Mouse (Mus musculus) heart, embryonic 11.5 days (tissue): ENCODE measurements around the gene Edem1. TPM values are rescaled to one million over a fixed set of nuclear protein-coding genes. Genes with fewer than 3 reads are reported as not detected.

Experiments
- ATAC-seq: fragments of 200-750 bp; cut with Nextera tagmentation; replicated peaks from 2 replicates; pipeline ENCODE4 v1.8.0; 2017; ENCODE audit warnings: moderate library complexity; ENCODE audit not compliant: insufficient number of reproducible peaks, low FRiP score, low TSS enrichment
- H3K27ac ChIP-seq: fragments of 300-500 bp; sonication (generic); 2 replicates; pipeline ENCODE4 v1.5.1; 2014; ENCODE audit warnings: mild to moderate bottlenecking, low read depth, low read length
- H3K27me3 ChIP-seq: fragments of 300-500 bp; sonication (generic); 2 replicates; pipeline ENCODE4 v1.6.1; 2014; ENCODE audit warnings: mild to moderate bottlenecking, low read length, mixed read lengths; ENCODE audit not compliant: control insufficient read depth, insufficient read depth
- H3K36me3 ChIP-seq: fragments of 300-500 bp; sonication (generic); 2 replicates; pipeline ENCODE4 v1.6.1; 2014; ENCODE audit warnings: mild to moderate bottlenecking, low read length, moderate library complexity, mixed read lengths; ENCODE audit not compliant: control insufficient read depth, insufficient read depth
- H3K4me1 ChIP-seq: fragments of 300-500 bp; sonication (generic); 2 replicates; pipeline ENCODE4 v1.6.1; 2014; ENCODE audit warnings: low read length; ENCODE audit not compliant: control insufficient read depth, insufficient read depth
- H3K4me2 ChIP-seq: fragments of 300-500 bp; sonication (generic); 2 replicates; pipeline ENCODE4 v1.6.1; 2014; ENCODE audit warnings: mild to moderate bottlenecking, moderate library complexity
- H3K4me3 ChIP-seq: fragments of 300-500 bp; sonication (generic); 2 replicates; pipeline ENCODE4 v1.5.1; 2014; ENCODE audit warnings: low read depth, low read length
- H3K9ac ChIP-seq: fragments of 300-500 bp; sonication (generic); 2 replicates; pipeline ENCODE4 v1.6.1; 2014; ENCODE audit warnings: mild to moderate bottlenecking, low read depth, low read length, moderate library complexity
- H3K9me3 ChIP-seq: fragments of 300-500 bp; sonication (generic); replicated peaks from 2 replicates; pipeline ENCODE4 v1.6.1; 2016; ENCODE audit warnings: low read length; ENCODE audit not compliant: control insufficient read depth
- WGBS: fragments of 180-500 bp; shearing (Covaris S2); extraction: QIAGEN DNeasy Blood & Tissue Kit; methylation state at CpG from one replicate; pipeline ENCODE4 v1.1.7; 2014; ENCODE audit not compliant: insufficient replicate concordance; 5-methylcytosine and 5-hydroxymethylcytosine counted together
- polyA plus RNA-seq: library from polyadenylated mRNA; unstranded; fragments of >200 nt; fragmentation: Nextera tagmentation; extraction: Ambion mirVana; gene quantifications from 2 replicates; pipeline ENCODE4 v1.2.1, GENCODE M21; 2014

Gene Edem1
- polyA plus RNA-seq, 1 experiment from 2014 or later: 18.6 TPM

- 55% methylated on average over 1 of the region's 1 CpGs for WGBS
- H3K27ac ChIP-seq: no peak overlapping the region
- H3K9ac ChIP-seq: no peak overlapping the region
- H3K9me3 ChIP-seq: no peaks in the 10 kb centered on the region
- ATAC-seq: no peak
- peaks cover 8% of the 10 kb centered on the region; the same call in 1 of the 2 replicates for H3K4me1 ChIP-seq
- H3K27me3 ChIP-seq: no peaks in the 10 kb centered on the region
- no peak overlapping the region for H3K4me3 ChIP-seq
- H3K36me3 ChIP-seq: no peaks in the 10 kb centered on the region
- no peak overlapping the region for H3K4me2 ChIP-seq
Observed at GRCm38 (mm10) chr6:108795912-108796311, 32.5 kb upstream of the Edem1 start.

- Histone ChIP-seq H3K4me2 (no peak overlapping the region), H3K4me1 (peaks cover 8% of the 10 kb centered on the region; the same call in 1 of the 2 replicates), H3K27ac (no peak overlapping the region), H3K9ac (no peak overlapping the region), H3K27me3 (no peaks in the 10 kb centered on the region), H3K36me3 (no peaks in the 10 kb centered on the region), H3K4me3 (no peak overlapping the region), H3K9me3 (no peaks in the 10 kb centered on the region)
- no peak for ATAC-seq
- WGBS: 49% methylated on average over 2 of the region's 2 CpGs
Observed at GRCm38 (mm10) chr6:108796706-108797105, 31.7 kb upstream of the Edem1 start.

GRCm38 (mm10) chr6:108805194-108805593 is 23.2 kb upstream of the Edem1 start:
- Histone ChIP-seq H3K4me3 (no peak overlapping the region), H3K9ac (no peak overlapping the region), H3K9me3 (no peaks in the 10 kb centered on the region), H3K36me3 (no peaks in the 10 kb centered on the region), H3K27ac (no peak overlapping the region), H3K27me3 (no peaks in the 10 kb centered on the region), H3K4me1 (no peaks in the 10 kb centered on the region), H3K4me2 (no peak overlapping the region)
- no peak for ATAC-seq
- 52% methylated on average over 1 of the region's 1 CpGs for WGBS

GRCm38 (mm10) chr6:108805871-108806270 is 22.6 kb upstream of the Edem1 start:
- no peak overlapping the region for H3K4me2 ChIP-seq
- H3K9me3 ChIP-seq: no peaks in the 10 kb centered on the region
- no peak overlapping the region for H3K9ac ChIP-seq
- H3K4me3 ChIP-seq: no peak overlapping the region
- no peaks in the 10 kb centered on the region for H3K4me1 ChIP-seq
- WGBS: 78% methylated on average over 7 of the region's 7 CpGs
- H3K36me3 ChIP-seq: no peaks in the 10 kb centered on the region
- no peak for ATAC-seq
- no peaks in the 10 kb centered on the region for H3K27me3 ChIP-seq
- H3K27ac ChIP-seq: no peak overlapping the region

GRCm38 (mm10) chr6:108807446-108807845 is 21.0 kb upstream of the Edem1 start:
- Histone ChIP-seq H3K4me2 (no peak overlapping the region), H3K9ac (no peak overlapping the region), H3K36me3 (no peaks in the 10 kb centered on the region), H3K9me3 (no peaks in the 10 kb centered on the region), H3K4me3 (no peak overlapping the region), H3K27ac (no peak overlapping the region), H3K27me3 (no peaks in the 10 kb centered on the region), H3K4me1 (no peaks in the 10 kb centered on the region)
- 69% methylated on average over 3 of the region's 3 CpGs for WGBS
- no peak for ATAC-seq

GRCm38 (mm10) chr6:108808786-108809185 is 19.7 kb upstream of the Edem1 start:
- WGBS: 74% methylated on average over 1 of the region's 1 CpGs
- ATAC-seq: no peak
- H3K36me3 ChIP-seq: no peaks in the 10 kb centered on the region
- H3K9ac ChIP-seq: no peak overlapping the region
- no peak overlapping the region for H3K4me3 ChIP-seq
- H3K4me1 ChIP-seq: no peaks in the 10 kb centered on the region
- H3K27me3 ChIP-seq: no peaks in the 10 kb centered on the region
- no peak overlapping the region for H3K27ac ChIP-seq
- no peaks in the 10 kb centered on the region for H3K9me3 ChIP-seq
- no peak overlapping the region for H3K4me2 ChIP-seq

- 61% methylated on average over 10 of the region's 10 CpGs for WGBS
- no peak overlapping the region for H3K9ac ChIP-seq
- H3K4me2 ChIP-seq: no peak overlapping the region
- ATAC-seq: no peak
- H3K9me3 ChIP-seq: no peaks in the 10 kb centered on the region
- H3K27me3 ChIP-seq: no peaks in the 10 kb centered on the region
- H3K27ac ChIP-seq: no peak overlapping the region
- peaks cover 5% of the 10 kb centered on the region for H3K36me3 ChIP-seq
- H3K4me3 ChIP-seq: no peak overlapping the region
- H3K4me1 ChIP-seq: no peaks in the 10 kb centered on the region
Observed at GRCm38 (mm10) chr6:108810237-108810636, 18.2 kb upstream of the Edem1 start.

- H3K4me2 ChIP-seq: no peak overlapping the region
- H3K36me3 ChIP-seq: peaks cover 7% of the 10 kb centered on the region
- H3K27ac ChIP-seq: no peak overlapping the region
- no peaks in the 10 kb centered on the region for H3K9me3 ChIP-seq
- no peak overlapping the region for H3K9ac ChIP-seq
- no peaks in the 10 kb centered on the region; the same call in 1 of the 2 replicates for H3K4me1 ChIP-seq
- no peak for ATAC-seq
- WGBS: 94% methylated on average over 2 of the region's 2 CpGs
- H3K27me3 ChIP-seq: no peaks in the 10 kb centered on the region
- no peak overlapping the region for H3K4me3 ChIP-seq
Observed at GRCm38 (mm10) chr6:108812134-108812533, 16.3 kb upstream of the Edem1 start.

- Histone ChIP-seq H3K9me3 (no peaks in the 10 kb centered on the region), H3K36me3 (peaks cover 7% of the 10 kb centered on the region), H3K27me3 (no peaks in the 10 kb centered on the region), H3K4me1 (no peaks in the 10 kb centered on the region; the same call in 1 of the 2 replicates), H3K27ac (no peak overlapping the region), H3K9ac (no peak overlapping the region), H3K4me3 (no peak overlapping the region), H3K4me2 (no peak overlapping the region)
- 75% methylated on average over 4 of the region's 4 CpGs for WGBS
- no peak for ATAC-seq
Observed at GRCm38 (mm10) chr6:108817510-108817909, 10.9 kb upstream of the Edem1 start.
